Mouse (Mus musculus): ENCODE results near the gene Pcgf5.
"Not testable (repeated sequence)": the region's sequence is repeated elsewhere in the genome, so short reads cannot be mapped to it uniquely, and the experiment has no call there.

The Pcgf5 gene

GRCm38 (mm10) chr19:36388502-36388901 lies 40.4 kb downstream of the Pcgf5 start:
- peak; percentile 70 to 90 for DNase-seq

GRCm38 (mm10) chr19:36390714-36391113 lies 42.6 kb downstream of the Pcgf5 start:
- no peak for DNase-seq

GRCm38 (mm10) chr19:36398500-36398899 lies 50.4 kb downstream of the Pcgf5 start:
- DNase-seq, result no peak

GRCm38 (mm10) chr19:36408352-36409100 lies 60.4 kb downstream of the Pcgf5 start:
- no peak for DNase-seq

- peak; percentile 90 to 95 for DNase-seq
Measured at GRCm38 (mm10) chr19:36409280-36409860, 61.3 kb downstream of the Pcgf5 start.

GRCm38 (mm10) chr19:36409861-36410392 lies 61.8 kb downstream of the Pcgf5 start:
- DNase-seq, result no peak

GRCm38 (mm10) chr19:36419885-36420284 lies 71.8 kb downstream of the Pcgf5 start:
- no peak for DNase-seq

- DNase-seq, result no peak
Measured at GRCm38 (mm10) chr19:36427195-36427876, 79.2 kb downstream of the Pcgf5 start.

GRCm38 (mm10) chr19:36428116-36428515 lies 80.0 kb downstream of the Pcgf5 start:
- DNase-seq, result no peak

- no peak for DNase-seq
Measured at GRCm38 (mm10) chr19:36429354-36429753, 81.2 kb downstream of the Pcgf5 start.

- no peak for DNase-seq
Measured at GRCm38 (mm10) chr19:36433161-36433560, 85.1 kb downstream of the Pcgf5 start.

GRCm38 (mm10) chr19:36439894-36440714 lies 92.0 kb downstream of the Pcgf5 start:
- peak; percentile 42 to 70 for DNase-seq

GRCm38 (mm10) chr19:36450997-36451608 lies 103.0 kb downstream of the Pcgf5 start:
- no peak for DNase-seq

- DNase-seq, result no peak
Measured at GRCm38 (mm10) chr19:36451731-36452130, 103.6 kb downstream of the Pcgf5 start.

GRCm38 (mm10) chr19:36452210-36452609 lies 104.1 kb downstream of the Pcgf5 start:
- DNase-seq, result not testable (repeated sequence)

GRCm38 (mm10) chr19:36453451-36453850 lies 105.3 kb downstream of the Pcgf5 start:
- no peak for DNase-seq

- DNase-seq, result peak; percentile 73 to 88
Measured at GRCm38 (mm10) chr19:36470106-36470505, 122.0 kb downstream of the Pcgf5 start.

- DNase-seq, result no peak
Measured at GRCm38 (mm10) chr19:36471325-36471724, 123.2 kb downstream of the Pcgf5 start.

- DNase-seq, result no peak
Measured at GRCm38 (mm10) chr19:36476596-36476995, 128.5 kb downstream of the Pcgf5 start.

- DNase-seq, result no peak
Measured at GRCm38 (mm10) chr19:36477151-36477550, 129.0 kb downstream of the Pcgf5 start.

GRCm38 (mm10) chr19:36477684-36478083 lies 129.6 kb downstream of the Pcgf5 start:
- no peak for DNase-seq

GRCm38 (mm10) chr19:36490911-36491310 lies 142.8 kb downstream of the Pcgf5 start:
- DNase-seq, result peak in 1 of 2 experiments; percentile 17
